Mouse (Mus musculus) spleen, postnatal 10 days (tissue): ENCODE data around the gene Ypel5.

Experiments
- DNase-seq, 2 experiments: peaks; one replicate each; pipeline ENCODE4 v3.0.0; 2021 to 2022; ENCODE audit warnings: low spot score in 2 of 2

The Ypel5 gene

GRCm38 (mm10) chr17:72844393-72844792 lies 8.1 kb downstream of the Ypel5 start:
- no peak for DNase-seq

GRCm38 (mm10) chr17:72844949-72845490 lies 8.8 kb downstream of the Ypel5 start:
- DNase-seq = no peak

GRCm38 (mm10) chr17:72845521-72845920 lies 9.3 kb downstream of the Ypel5 start:
- no peak for DNase-seq

- DNase-seq = no peak
Observed at GRCm38 (mm10) chr17:72855298-72855697, 19.0 kb downstream of the Ypel5 start.

GRCm38 (mm10) chr17:72857677-72858633 lies 21.7 kb downstream of the Ypel5 start:
- peak; percentile 39 to 76 for DNase-seq

- no peak for DNase-seq
Observed at GRCm38 (mm10) chr17:72863226-72863625, 27.0 kb downstream of the Ypel5 start.

GRCm38 (mm10) chr17:72866624-72867245 lies 30.5 kb downstream of the Ypel5 start:
- DNase-seq = no peak

GRCm38 (mm10) chr17:72868181-72868580 lies 31.9 kb downstream of the Ypel5 start:
- DNase-seq = no peak

- no peak for DNase-seq
Observed at GRCm38 (mm10) chr17:72878979-72879378, 42.7 kb downstream of the Ypel5 start.

GRCm38 (mm10) chr17:72880156-72880555 lies 43.9 kb downstream of the Ypel5 start:
- no peak for DNase-seq

GRCm38 (mm10) chr17:72881051-72881450 lies 44.8 kb downstream of the Ypel5 start:
- no peak for DNase-seq

GRCm38 (mm10) chr17:72881804-72882203 lies 45.6 kb downstream of the Ypel5 start:
- DNase-seq = no peak

- peak in 1 of 2 experiments; percentile 64 for DNase-seq
Observed at GRCm38 (mm10) chr17:72889556-72890397, 53.5 kb downstream of the Ypel5 start.

GRCm38 (mm10) chr17:72890398-72890898 lies 54.2 kb downstream of the Ypel5 start:
- no peak for DNase-seq

GRCm38 (mm10) chr17:72891556-72891955 lies 55.3 kb downstream of the Ypel5 start:
- DNase-seq = no peak

GRCm38 (mm10) chr17:72895506-72895905 lies 59.3 kb downstream of the Ypel5 start:
- DNase-seq = no peak

- DNase-seq = no peak
Observed at GRCm38 (mm10) chr17:72897076-72897475, 60.8 kb downstream of the Ypel5 start.

GRCm38 (mm10) chr17:72897961-72898360 lies 61.7 kb downstream of the Ypel5 start:
- DNase-seq = no peak

GRCm38 (mm10) chr17:72898775-72899174 lies 62.5 kb downstream of the Ypel5 start:
- no peak for DNase-seq
